Mouse (Mus musculus) heart, adult 2 months (tissue): ENCODE data around the gene Iqschfp.

Experiments
- CTCF ChIP-seq: fragments of 200-600 bp; IDR thresholded peaks from 2 replicates; pipeline ENCODE4 v1.8.1; 2022; ENCODE audit warnings: antibody characterized with exemption, mild to moderate bottlenecking, moderate library complexity
- EP300 ChIP-seq: fragments of 200-500 bp; IDR thresholded peaks from 2 replicates; pipeline ENCODE4 v1.6.1; 2011; ENCODE audit warnings: low read depth, low read length, control low read depth; ENCODE audit not compliant: insufficient read depth
- POLR2A ChIP-seq: fragments of 200-500 bp; IDR thresholded peaks from 2 replicates; pipeline ENCODE4 v1.6.1; 2011; ENCODE audit warnings: mild to moderate bottlenecking, low read depth, low read length, control low read depth; ENCODE audit not compliant: insufficient read depth

DNA sequence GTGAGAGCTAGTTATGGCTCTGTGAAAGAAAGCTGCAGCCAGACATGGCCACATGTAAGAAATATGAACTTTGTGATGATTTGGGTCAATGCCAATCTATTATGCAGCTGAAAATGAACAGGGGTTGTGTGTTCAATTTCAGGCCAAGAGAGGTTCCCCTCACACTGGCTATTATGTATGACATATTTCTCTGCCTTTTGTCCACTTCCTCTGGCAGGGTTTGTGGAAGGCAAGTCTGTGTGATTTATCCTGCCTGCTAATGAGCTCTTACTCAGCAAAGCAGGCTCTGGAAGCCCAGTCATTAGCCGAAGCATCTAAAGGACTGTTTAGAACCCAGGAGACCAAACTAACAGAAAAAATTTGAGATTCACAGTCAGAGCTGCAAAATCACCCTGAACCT lies 286.2 kb downstream of the Iqschfp start:
- TF ChIP-seq CTCF (no peak), POLR2A (no peak), EP300 (no peak)
